Mouse (Mus musculus): ENCODE results near the gene Adam21.
"Not testable (repeated sequence)": the region's sequence is repeated elsewhere in the genome, so short reads cannot be mapped to it uniquely, and the experiment has no call there.

Adam21 gene

GRCm38 (mm10) chr12:81568374-81568773 is at the start of gene Adam21:
TSS of gene Adam21 (minus strand) at chr12:81568474.
- DNase-seq (ENCODE audit: low spot score in 2 of 2) = no peak

- DNase-seq (ENCODE audit: low spot score in 2 of 2) = no peak
Measured at GRCm38 (mm10) chr12:81616980-81617379, 48.7 kb upstream of the Adam21 start.

GRCm38 (mm10) chr12:81615807-81616206 is 47.5 kb upstream of the Adam21 start:
- DNase-seq (ENCODE audit: low spot score in 2 of 2) = no peak

- no peak for DNase-seq (ENCODE audit: low spot score in 2 of 2)
Measured at GRCm38 (mm10) chr12:81609445-81609844, 41.2 kb upstream of the Adam21 start.

GRCm38 (mm10) chr12:81604995-81605784 is 36.9 kb upstream of the Adam21 start:
- DNase-seq (ENCODE audit: low spot score in 2 of 2) = no peak

- no peak for DNase-seq (ENCODE audit: low spot score in 2 of 2)
Measured at GRCm38 (mm10) chr12:81596547-81597262, 28.4 kb upstream of the Adam21 start.

- DNase-seq (ENCODE audit: low spot score in 2 of 2) = peak; percentile 74 to 79
Measured at GRCm38 (mm10) chr12:81594902-81595671, 26.8 kb upstream of the Adam21 start, which contains the start of gene Med6. TSS of gene Med6 (minus strand) at chr12:81595008.

GRCm38 (mm10) chr12:81567931-81568330 is 343 bp downstream of the Adam21 start:
- DNase-seq (ENCODE audit: low spot score in 2 of 2) = no peak

GRCm38 (mm10) chr12:81564173-81564572 is 4.1 kb downstream of the Adam21 start:
- DNase-seq (ENCODE audit: low spot score in 2 of 2) = no peak

- no peak for DNase-seq (ENCODE audit: low spot score in 2 of 2)
Measured at GRCm38 (mm10) chr12:81549286-81549685, 19.0 kb downstream of the Adam21 start.

- DNase-seq (ENCODE audit: low spot score in 2 of 2) = no peak
Measured at GRCm38 (mm10) chr12:81547163-81547562, 21.1 kb downstream of the Adam21 start.

GRCm38 (mm10) chr12:81533029-81533419 is 35.2 kb downstream of the Adam21 start:
- no peak for DNase-seq (ENCODE audit: low spot score in 2 of 2)

GRCm38 (mm10) chr12:81532316-81533028 is 35.8 kb downstream of the Adam21 start, which contains the start of the genes Gm20498 and Synj2bp:
TSS of gene Gm20498 (minus strand) at chr12:81532905.
TSS of gene Synj2bp (minus strand) at chr12:81532911.
- DNase-seq (ENCODE audit: low spot score in 2 of 2) = peak; percentile 72 to 85

GRCm38 (mm10) chr12:81530587-81530986 is 37.7 kb downstream of the Adam21 start:
- DNase-seq (ENCODE audit: low spot score in 2 of 2) = not testable (repeated sequence)

Data from frontal cortex, postnatal 25 days (tissue).